Mouse (Mus musculus) erythroblast, embryonic 14.5 days (primary cell): ENCODE measurements around the gene Gp6. TPM values are rescaled to one million over a fixed set of nuclear protein-coding genes. Genes with fewer than 3 reads are reported as not detected.
"Not testable (repeated sequence)": the region's sequence is repeated elsewhere in the genome, so short reads cannot be mapped to it uniquely, and the experiment has no call there.

ENCODE experiments used
- H3K27me3 ChIP-seq: 2 replicates; pipeline ENCODE4 v1.6.1; 2012; ENCODE audit warnings: inconsistent platforms; ENCODE audit not compliant: control insufficient read depth
- H3K36me3 ChIP-seq: 2 replicates; pipeline ENCODE4 v1.6.1; 2012; ENCODE audit warnings: mild to moderate bottlenecking, inconsistent platforms; ENCODE audit not compliant: control insufficient read depth
- H3K4me1 ChIP-seq: 2 replicates; pipeline ENCODE4 v1.6.1; 2012; ENCODE audit warnings: inconsistent platforms; ENCODE audit not compliant: control insufficient read depth
- H3K4me3 ChIP-seq: replicated peaks from 2 replicates; pipeline ENCODE3; 2012; ENCODE audit warnings: moderate library complexity, mild to moderate bottlenecking, inconsistent platforms
- H3K9me3 ChIP-seq: 2 replicates; pipeline ENCODE4 v1.6.1; 2012; ENCODE audit warnings: low read length, inconsistent platforms, mixed read lengths; ENCODE audit not compliant: control insufficient read depth
- GATA1 ChIP-seq: IDR thresholded peaks from 2 replicates; pipeline ENCODE4 v1.6.1; 2012; ENCODE audit warnings: low read length, inconsistent platforms, mixed read lengths
- TAL1 ChIP-seq: IDR thresholded peaks from 3 replicates; pipeline ENCODE4 v1.6.1; 2012; ENCODE audit warnings: low read length, inconsistent platforms, mixed read lengths
- polyA plus RNA-seq: library from polyadenylated mRNA; stranded (reverse); fragments of >175 nt; gene quantifications from 2 replicates; pipeline ENCODE4 v1.2.3, GENCODE M21; 2012

Gp6 gene
- polyA plus RNA-seq, 1 experiment = 0.05 TPM

GRCm38 (mm10) chr7:4420230-4420629 is 22.7 kb upstream of the Gp6 start:
- Histone ChIP-seq H3K4me1 (no peaks in the 10 kb centered on the region), H3K36me3 (no peaks in the 10 kb centered on the region), H3K4me3 (no peak overlapping the region), H3K9me3 (no peaks in the 10 kb centered on the region), H3K27me3 (no peaks in the 10 kb centered on the region)
- TF ChIP-seq TAL1 (no peak), GATA1 (no peak)

GRCm38 (mm10) chr7:4419681-4420080 is 22.1 kb upstream of the Gp6 start:
- TF ChIP-seq GATA1 (no peak), TAL1 (no peak)
- no peaks in the 10 kb centered on the region for H3K36me3 ChIP-seq
- H3K4me1 ChIP-seq = no peaks in the 10 kb centered on the region
- H3K4me3 ChIP-seq = no peak overlapping the region
- H3K27me3 ChIP-seq = no peaks in the 10 kb centered on the region
- no peaks in the 10 kb centered on the region for H3K9me3 ChIP-seq

GRCm38 (mm10) chr7:4412406-4412805 is 14.9 kb upstream of the Gp6 start:
- H3K4me1 ChIP-seq, H3K4me3 ChIP-seq, H3K9me3 ChIP-seq, H3K36me3 ChIP-seq, H3K27me3 ChIP-seq: not testable (repeated sequence)

- no peak for TF ChIP-seq TAL1
- TF ChIP-seq GATA1 = no peak
- no peaks in the 10 kb centered on the region for H3K9me3 ChIP-seq
- H3K4me1 ChIP-seq = no peaks in the 10 kb centered on the region
- no peak overlapping the region for H3K4me3 ChIP-seq
- H3K36me3 ChIP-seq = no peaks in the 10 kb centered on the region
- H3K27me3 ChIP-seq = no peaks in the 10 kb centered on the region
Observed at GRCm38 (mm10) chr7:4373521-4373920, 24.0 kb downstream of the Gp6 start.

- no peaks in the 10 kb centered on the region for H3K36me3 ChIP-seq
- TF ChIP-seq GATA1 = no peak
- H3K9me3 ChIP-seq = no peaks in the 10 kb centered on the region
- H3K4me3 ChIP-seq = no peak within 1 kb of the TSS
- H3K27me3 ChIP-seq = no peaks in the 10 kb centered on the region
- no peaks in the 10 kb centered on the region for H3K4me1 ChIP-seq
Observed at GRCm38 (mm10) chr7:4337509-4337908, 60.0 kb downstream of the Gp6 start, which contains the start of gene Ncr1. Gene Ncr1 (plus strand): TSS chr7:4337724.

- TF ChIP-seq GATA1 (no peak), TAL1 (no peak)
- Histone ChIP-seq H3K36me3 (no peaks in the 10 kb centered on the region), H3K27me3 (no peaks in the 10 kb centered on the region), H3K9me3 (peaks cover 3% of the 10 kb centered on the region; the same call in 1 of the 2 replicates), H3K4me3 (no peak overlapping the region), H3K4me1 (no peaks in the 10 kb centered on the region)
Observed at GRCm38 (mm10) chr7:4323301-4323700, 74.2 kb downstream of the Gp6 start.

Other genes starting within 250 kb of the Gp6 start
- 0.04 and 0.07 TPM in 2 replicates for gene Leng9, start 247.4 kb downstream of the Gp6 start, polyA plus RNA-seq
- 0.14 and 0.25 TPM in 2 replicates for gene Cdc42ep5, start 232.9 kb downstream of the Gp6 start, polyA plus RNA-seq
- 0.02 TPM in 1 of 2 replicates, not detected in the other for gene Lilra5, start 160.0 kb downstream of the Gp6 start, polyA plus RNA-seq
- not detected in 2 replicates for gene Ncr1, start 60.0 kb downstream of the Gp6 start, polyA plus RNA-seq
- 0.02 TPM in 1 of 2 replicates, not detected in the other for gene Rdh13, start 47.9 kb upstream of the Gp6 start, polyA plus RNA-seq
- gene Eps8l1, start 62.9 kb upstream of the Gp6 start, polyA plus RNA-seq = not detected in 2 replicates
- 10.8 and 16.5 TPM in 2 replicates for gene Ppp1r12c, start 103.9 kb upstream of the Gp6 start, polyA plus RNA-seq
- 0.28 TPM in 1 of 2 replicates, not detected in the other for gene Tnnt1, start 118.6 kb upstream of the Gp6 start, polyA plus RNA-seq
- not detected in 2 replicates for gene Tnni3, start 126.5 kb upstream of the Gp6 start, polyA plus RNA-seq
- 0.02 TPM in 2 replicates for gene Dnaaf3, start 134.7 kb upstream of the Gp6 start, polyA plus RNA-seq
- 0.38 and 0.50 TPM in 2 replicates for gene Syt5, start 149.8 kb upstream of the Gp6 start, polyA plus RNA-seq
- gene Ptprh, start 206.3 kb upstream of the Gp6 start, polyA plus RNA-seq = not detected in 2 replicates
- gene Tmem86b, start 233.7 kb upstream of the Gp6 start, polyA plus RNA-seq = 2.3 and 2.7 TPM in 2 replicates